Mouse (Mus musculus): Measurements from ENCODE around the gene Cadps. TPM values are rescaled to one million over a fixed set of nuclear protein-coding genes. Genes with fewer than 3 reads are reported as not detected.

Cadps gene
- total RNA-seq, 2 experiments from 2014 or later: 0.05 TPM; not detected in 1

- no peak for DNase-seq
These were observed 482.4 kb downstream of the Cadps start for GRCm38 (mm10) chr14:12340238-12341074.

GRCm38 (mm10) chr14:12338811-12339565 lies 483.9 kb downstream of the Cadps start:
- no peak for DNase-seq

DNA sequence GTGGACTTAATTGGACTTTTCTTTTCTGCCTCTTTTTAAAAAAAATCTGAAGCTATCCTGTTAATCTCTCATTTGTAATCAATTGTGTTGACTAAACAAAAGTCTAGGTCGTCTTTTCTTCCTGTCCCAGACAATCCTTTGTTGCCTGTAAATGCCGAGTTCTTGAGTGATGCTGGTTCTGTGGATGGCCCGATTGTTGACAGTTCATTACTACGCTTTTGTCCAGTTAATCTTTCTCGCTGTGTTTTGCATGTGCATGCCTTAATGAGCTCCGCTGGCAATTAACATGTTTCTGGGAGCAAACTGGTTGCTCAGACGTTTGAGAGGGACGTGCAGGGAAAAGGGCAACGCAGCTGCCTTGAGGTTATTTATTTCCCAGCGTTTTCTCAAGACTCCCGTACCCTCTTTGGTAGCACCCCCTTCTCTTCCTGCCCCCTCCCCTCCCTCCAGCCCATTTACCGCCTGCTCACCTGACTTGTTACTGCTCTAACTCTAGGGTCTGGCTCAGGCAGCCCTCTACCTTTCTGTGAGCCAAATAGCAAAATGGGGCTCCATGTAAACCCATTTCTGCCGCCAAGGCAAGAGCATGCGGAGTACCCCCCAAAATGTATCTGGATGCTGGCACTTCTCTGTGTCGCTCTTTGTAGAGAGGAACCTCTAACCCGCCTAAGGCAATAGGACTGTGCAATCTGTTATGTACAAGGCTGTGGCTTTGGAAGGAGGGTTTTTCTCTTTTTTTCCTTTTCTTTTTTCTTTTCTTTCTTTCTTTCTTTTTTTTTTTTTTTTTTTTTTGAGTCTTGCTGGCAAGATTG lies 484.7 kb downstream of the Cadps start:
- DNase-seq: no peak

DNA sequence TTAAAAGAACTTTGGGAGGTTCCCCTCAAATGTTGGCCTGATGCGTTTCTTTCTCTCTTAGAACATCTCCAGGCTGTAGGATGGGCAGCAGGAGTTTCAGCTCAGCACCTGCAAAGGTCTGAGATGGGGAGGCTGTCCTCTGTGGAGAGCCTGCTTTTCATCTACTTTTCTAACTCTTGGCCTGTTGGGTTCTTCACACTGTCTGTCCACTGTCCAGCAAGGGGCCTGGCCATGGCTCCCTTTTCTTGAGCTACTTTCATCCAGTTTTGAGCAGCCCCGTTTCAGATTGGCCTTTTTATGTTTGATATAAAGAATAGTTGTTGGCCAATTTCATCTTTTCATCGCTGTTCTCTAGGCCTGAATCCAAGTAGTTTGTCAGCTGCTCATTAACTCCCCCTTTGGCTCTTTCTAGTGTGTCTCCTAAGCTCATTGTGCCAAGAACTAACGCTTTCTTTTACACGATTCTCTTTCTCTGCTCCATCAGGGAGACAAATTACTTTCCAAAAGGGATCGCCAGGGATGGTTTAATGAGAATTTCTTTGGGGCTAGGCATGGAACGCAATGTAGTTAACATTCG lies 485.4 kb downstream of the Cadps start:
- no peak for DNase-seq

- DNase-seq: no peak
These were observed 488.0 kb downstream of the Cadps start for GRCm38 (mm10) chr14:12334925-12335324.

DNA sequence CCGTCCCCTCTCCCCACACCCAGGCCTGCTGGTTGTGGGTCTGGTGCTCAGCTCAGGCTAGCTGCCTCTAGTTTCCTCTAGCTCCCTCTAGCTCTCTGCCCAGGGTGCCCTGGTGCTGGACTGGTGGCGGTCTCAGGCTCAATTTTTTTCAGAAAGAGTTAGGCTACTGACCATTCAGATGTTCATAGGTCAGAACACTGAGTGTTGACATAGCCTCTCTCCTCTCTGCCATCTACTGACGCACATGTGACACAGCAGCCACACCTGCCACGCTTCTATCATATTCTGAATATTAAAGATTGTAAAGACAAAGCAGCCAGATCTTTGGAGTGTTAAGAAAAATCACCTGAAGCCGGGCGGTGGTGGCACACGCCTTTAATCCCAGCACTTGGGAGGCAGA lies 489.3 kb downstream of the Cadps start:
- DNase-seq: no peak

Measured in gastrocnemius, postnatal 25 days (tissue).